ENCODE assay signal across 24 mouse cellular contexts in the genomic region with DNA sequence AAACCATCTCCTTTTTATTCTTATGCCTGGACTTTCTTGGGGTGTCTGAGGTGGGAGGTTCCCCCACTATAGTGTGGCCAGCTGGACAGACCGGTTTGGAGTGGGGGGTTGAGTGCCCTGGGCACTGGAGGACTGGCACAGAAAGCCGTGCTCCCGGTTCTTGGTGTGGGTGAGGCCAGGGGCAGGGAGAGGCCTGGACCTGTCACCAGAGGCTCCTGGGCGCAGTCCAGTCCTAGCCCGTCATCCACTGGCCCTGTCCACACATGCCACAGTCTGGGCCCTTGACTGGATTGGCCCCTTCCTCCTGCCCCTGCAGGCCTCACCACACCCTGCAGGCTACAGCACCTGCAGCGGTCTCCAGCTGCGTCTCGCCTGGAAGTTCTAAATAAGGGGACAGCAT. TPM values are rescaled to one million over a fixed set of nuclear protein-coding genes. Genes with fewer than 3 reads are reported as not detected.
DNase-seq lines count a peak whose midpoint lies in the region; ATAC-seq lines count a peak whose summit lies in the region.
"Had no signal": no experiment of that assay in that cellular context is flagged by ENCODE, and none has a peak within 500 bp of the region (broad histone marks: within the 10 kb centered on the region; RNA-seq: fewer than 3 reads in every experiment).

No protein-coding gene starts in this region.

- WGBS in lung, embryonic 16.5 days: 73% methylated on average over 8 of the region's 8 CpGs
- 78% methylated on average over 8 of the region's 8 CpGs for WGBS in stomach, embryonic 14.5 days
- WGBS in forebrain, embryonic 14.5 days: 85% methylated on average over 8 of the region's 8 CpGs

- no peak overlapping the region for H3K9ac ChIP-seq in lung, embryonic 16.5 days (ENCODE audit: low read length)
- no peak overlapping the region for H3K9ac ChIP-seq in stomach, embryonic 14.5 days (replicated peaks; ENCODE audit: low read depth, low read length)
- H3K9ac ChIP-seq in forebrain, embryonic 14.5 days (ENCODE audit: low read length): no peak overlapping the region
- H3K9ac ChIP-seq: embryonic facial prominence, embryonic 12.5 days had no signal

- no peak overlapping the region for H3K4me3 ChIP-seq in lung, embryonic 16.5 days (ENCODE audit: low read length)
- H3K4me3 ChIP-seq in stomach, embryonic 14.5 days (ENCODE audit: low read depth, low read length): no peak overlapping the region
- H3K4me3 ChIP-seq in forebrain, embryonic 14.5 days (ENCODE audit: low read depth, low read length): no peak overlapping the region
- H3K4me3 ChIP-seq: embryonic facial prominence, embryonic 12.5 days; heart, adult 2 months; left cerebral cortex, adult 2 months; megakaryocyte, embryonic 14.5 days had no signal

- H3K27me3 ChIP-seq in lung, embryonic 16.5 days (ENCODE audit: control insufficient read depth, insufficient read depth, low read depth, low read length): peaks cover 19% of the 10 kb centered on the region
- H3K27me3 ChIP-seq in stomach, embryonic 14.5 days (ENCODE audit: control insufficient read depth, insufficient read depth, low read length): peaks cover 11% of the 10 kb centered on the region
- H3K27me3 ChIP-seq in forebrain, embryonic 14.5 days (replicated peaks; ENCODE audit: control insufficient read depth, insufficient read depth, low read length): peaks cover 32% of the 10 kb centered on the region
- H3K27me3 ChIP-seq: megakaryocyte, embryonic 14.5 days had no signal

- H3K4me2 ChIP-seq in lung, embryonic 16.5 days (ENCODE audit: low read depth, low read length): no peak overlapping the region
- no peak overlapping the region for H3K4me2 ChIP-seq in stomach, embryonic 14.5 days (replicated peaks; ENCODE audit: low read depth, low read length)
- no peak overlapping the region for H3K4me2 ChIP-seq in forebrain, embryonic 14.5 days (ENCODE audit: low read length)
- H3K4me2 ChIP-seq: embryonic facial prominence, embryonic 12.5 days had no signal

- ATAC-seq in lung, embryonic 16.5 days (ENCODE audit: low read depth): peak; percentile 18; the same call in 1 of the 2 replicates
- no peak for ATAC-seq in stomach, embryonic 14.5 days (ENCODE audit: insufficient number of reproducible peaks, insufficient read depth, low FRiP score, low read depth)
- ATAC-seq in forebrain, embryonic 14.5 days: no peak
- ATAC-seq: forebrain, embryonic 16.5 days had no signal

- H3K4me1 ChIP-seq in lung, embryonic 16.5 days (replicated peaks; ENCODE audit: control insufficient read depth, insufficient read depth, low read length): peaks cover 9% of the 10 kb centered on the region
- peaks cover 10% of the 10 kb centered on the region; the same call in 1 of the 2 replicates for H3K4me1 ChIP-seq in stomach, embryonic 14.5 days (ENCODE audit: control insufficient read depth, insufficient read depth, low read length)
- no peaks in the 10 kb centered on the region for H3K4me1 ChIP-seq in forebrain, embryonic 14.5 days (ENCODE audit: control insufficient read depth, insufficient read depth, low read length)

- peak; percentile 82 to 88 for DNase-seq in urinary bladder, adult 18-20 months (ENCODE audit: low spot score in 2 of 2)
- DNase-seq in urinary bladder, postnatal 10 days (ENCODE audit: low spot score): no peak
- peak; percentile 83 to 85 for DNase-seq in urinary bladder, postnatal 36 days (ENCODE audit: low spot score in 2 of 2)
- no peak for DNase-seq in forebrain, embryonic 14.5 days (ENCODE audit: low spot score)
- DNase-seq in embryo, embryonic 9.5 days (ENCODE audit: extremely low spot score): no peak
- DNase-seq in embryo, embryonic 11 days: no peak
- DNase-seq: adrenal gland, postnatal 36 days; cerebellum, adult 18-20 months; cerebellum, postnatal 36 days; gastrocnemius, postnatal 25 days; heart, adult 2 months; heart, postnatal 4 days; kidney, adult 8-10 months; kidney, postnatal 14 days; left cerebral cortex, postnatal 4 days; liver; right cerebral cortex, adult 18-20 months; thymus, adult 18-20 months had no signal

- H3K36me3 ChIP-seq in lung, embryonic 16.5 days (ENCODE audit: control insufficient read depth, insufficient read depth, low read length): peaks cover 24% of the 10 kb centered on the region
- H3K36me3 ChIP-seq in stomach, embryonic 14.5 days (ENCODE audit: control insufficient read depth, insufficient read depth, low read length): peaks cover 44% of the 10 kb centered on the region
- H3K36me3 ChIP-seq in forebrain, embryonic 14.5 days (ENCODE audit: control insufficient read depth, insufficient read depth, low read length): peaks cover 62% of the 10 kb centered on the region

- no peak overlapping the region for H3K27ac ChIP-seq in lung, embryonic 16.5 days (ENCODE audit: low read length)
- H3K27ac ChIP-seq in stomach, embryonic 14.5 days (ENCODE audit: low read length): peak overlapping the region; percentile 58; the same call in 1 of the 2 replicates
- H3K27ac ChIP-seq in forebrain, embryonic 14.5 days (ENCODE audit: low read depth, low read length): no peak overlapping the region
- H3K27ac ChIP-seq: embryonic facial prominence, embryonic 12.5 days; heart, adult 2 months; left cerebral cortex, adult 2 months had no signal

- no peaks in the 10 kb centered on the region for H3K9me3 ChIP-seq in lung, embryonic 16.5 days (ENCODE audit: control insufficient read depth, low read length)
- H3K9me3 ChIP-seq in stomach, embryonic 14.5 days (ENCODE audit: control insufficient read depth, low read depth, low read length): no peaks in the 10 kb centered on the region
- H3K9me3 ChIP-seq in forebrain, embryonic 14.5 days (replicated peaks; ENCODE audit: control insufficient read depth, low read length): no peaks in the 10 kb centered on the region
- H3K9me3 ChIP-seq: embryonic facial prominence, embryonic 12.5 days; megakaryocyte, embryonic 14.5 days had no signal

RNA-seq across cellular contexts. Expression of gene Gemin7, which starts 3.2 kb away (rescaled TPM):
- polyA plus RNA-seq in lung, embryonic 16.5 days (2015; fragmentation: Nextera tagmentation; extraction: Ambion mirVana): 156 and 170 TPM in 2 replicates
- polyA plus RNA-seq in stomach, embryonic 14.5 days (2014; fragmentation: Nextera tagmentation; extraction: Ambion mirVana): 163 and 180 TPM in 2 replicates
- 134 and 146 TPM in 2 replicates for polyA plus RNA-seq in forebrain, embryonic 14.5 days (2014; fragmentation: Nextera tagmentation; extraction: Ambion mirVana)

RNA-seq across cellular contexts. Expression of gene Zfp296, which starts 3.5 kb away (rescaled TPM):
- polyA plus RNA-seq in lung, embryonic 16.5 days (2015; fragmentation: Nextera tagmentation; extraction: Ambion mirVana): 0.40 and 0.57 TPM in 2 replicates
- polyA plus RNA-seq in stomach, embryonic 14.5 days (2014; fragmentation: Nextera tagmentation; extraction: Ambion mirVana): 1.2 and 2.1 TPM in 2 replicates
- 0.15 TPM in 1 of 2 replicates, not detected in the other for polyA plus RNA-seq in forebrain, embryonic 14.5 days (2014; fragmentation: Nextera tagmentation; extraction: Ambion mirVana)
- polyA plus RNA-seq: forebrain, embryonic 16.5 days had no signal

RNA-seq across cellular contexts. Expression of gene Ppp1r37, which starts 17.8 kb away (rescaled TPM):
- 18.3 and 21.4 TPM in 2 replicates for polyA plus RNA-seq in lung, embryonic 16.5 days (2015; fragmentation: Nextera tagmentation; extraction: Ambion mirVana)
- polyA plus RNA-seq in stomach, embryonic 14.5 days (2014; fragmentation: Nextera tagmentation; extraction: Ambion mirVana): 6.3 and 7.1 TPM in 2 replicates
- polyA plus RNA-seq in forebrain, embryonic 14.5 days (2014; fragmentation: Nextera tagmentation; extraction: Ambion mirVana): 12.6 and 13.5 TPM in 2 replicates

RNA-seq across cellular contexts. Expression of gene Clasrp, which starts 23.7 kb away (rescaled TPM):
- 41.4 and 43.5 TPM in 2 replicates for polyA plus RNA-seq in lung, embryonic 16.5 days (2015; fragmentation: Nextera tagmentation; extraction: Ambion mirVana)
- polyA plus RNA-seq in stomach, embryonic 14.5 days (2014; fragmentation: Nextera tagmentation; extraction: Ambion mirVana): 38.6 and 44.8 TPM in 2 replicates
- polyA plus RNA-seq in forebrain, embryonic 14.5 days (2014; fragmentation: Nextera tagmentation; extraction: Ambion mirVana): 27.1 and 40.1 TPM in 2 replicates

RNA-seq across cellular contexts. Expression of gene Relb, which starts 48.6 kb away (rescaled TPM):
- 8.9 and 9.7 TPM in 2 replicates for polyA plus RNA-seq in lung, embryonic 16.5 days (2015; fragmentation: Nextera tagmentation; extraction: Ambion mirVana)
- polyA plus RNA-seq in stomach, embryonic 14.5 days (2014; fragmentation: Nextera tagmentation; extraction: Ambion mirVana): 8.3 and 10.4 TPM in 2 replicates
- polyA plus RNA-seq in forebrain, embryonic 14.5 days (2014; fragmentation: Nextera tagmentation; extraction: Ambion mirVana): 2.8 and 3.0 TPM in 2 replicates

Comparison
In these comparisons a context has a peak if more than half of its experiments do, and no peak if none do; other contexts are left out.
1. DNase-seq: peak in urinary bladder, adult 18-20 months (2 of 2) and urinary bladder, postnatal 36 days (2 of 2); none in urinary bladder, postnatal 10 days (single experiment), forebrain, embryonic 14.5 days (single experiment), embryo, embryonic 9.5 days (single experiment) and embryo, embryonic 11 days (single experiment).